Mouse (Mus musculus) retina, embryonic 14.5 days (tissue): ENCODE measurements around the gene Zfp746.

ENCODE experiments used
- DNase-seq: peaks from one replicate; pipeline ENCODE4 v3.0.0-alpha.2; 2015; ENCODE audit warnings: low spot score

Zfp746 gene

DNA sequence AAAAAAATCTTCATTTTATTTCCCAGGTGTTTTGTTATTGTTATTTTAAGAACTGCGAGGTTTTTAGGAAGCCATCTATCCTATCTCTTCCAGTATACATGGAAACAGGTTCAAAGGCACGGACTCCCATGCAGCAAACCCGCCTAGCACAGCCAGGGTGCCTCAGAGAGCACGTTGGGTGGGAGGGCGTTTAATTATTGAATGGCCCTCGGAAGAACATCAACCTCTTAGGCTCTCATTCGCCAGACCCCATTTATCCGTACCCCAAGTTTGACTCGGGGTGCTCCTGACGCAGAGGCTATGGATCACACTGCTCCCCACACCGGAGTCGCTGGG is 39.3 kb downstream of the Zfp746 start:
- DNase-seq = no peak

DNA sequence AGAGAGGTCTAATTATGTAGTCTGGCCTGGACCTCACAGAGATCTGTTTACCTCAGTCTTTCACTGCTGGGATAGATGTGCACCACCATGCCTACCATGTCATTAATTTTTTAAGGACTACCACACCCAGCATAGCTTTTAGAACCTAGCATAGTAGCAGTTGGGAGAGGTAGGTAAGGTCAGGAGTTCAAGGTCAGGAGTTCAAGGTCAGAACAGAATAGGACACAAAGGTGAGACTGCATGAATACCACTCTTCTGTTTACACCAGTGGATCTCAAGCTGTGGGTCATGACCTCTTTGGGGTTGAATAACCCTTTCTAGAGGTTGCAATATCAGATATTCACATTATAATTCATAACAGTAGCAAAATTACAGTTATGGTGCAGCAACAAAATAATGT is 53.7 kb downstream of the Zfp746 start:
- no peak for DNase-seq

DNA sequence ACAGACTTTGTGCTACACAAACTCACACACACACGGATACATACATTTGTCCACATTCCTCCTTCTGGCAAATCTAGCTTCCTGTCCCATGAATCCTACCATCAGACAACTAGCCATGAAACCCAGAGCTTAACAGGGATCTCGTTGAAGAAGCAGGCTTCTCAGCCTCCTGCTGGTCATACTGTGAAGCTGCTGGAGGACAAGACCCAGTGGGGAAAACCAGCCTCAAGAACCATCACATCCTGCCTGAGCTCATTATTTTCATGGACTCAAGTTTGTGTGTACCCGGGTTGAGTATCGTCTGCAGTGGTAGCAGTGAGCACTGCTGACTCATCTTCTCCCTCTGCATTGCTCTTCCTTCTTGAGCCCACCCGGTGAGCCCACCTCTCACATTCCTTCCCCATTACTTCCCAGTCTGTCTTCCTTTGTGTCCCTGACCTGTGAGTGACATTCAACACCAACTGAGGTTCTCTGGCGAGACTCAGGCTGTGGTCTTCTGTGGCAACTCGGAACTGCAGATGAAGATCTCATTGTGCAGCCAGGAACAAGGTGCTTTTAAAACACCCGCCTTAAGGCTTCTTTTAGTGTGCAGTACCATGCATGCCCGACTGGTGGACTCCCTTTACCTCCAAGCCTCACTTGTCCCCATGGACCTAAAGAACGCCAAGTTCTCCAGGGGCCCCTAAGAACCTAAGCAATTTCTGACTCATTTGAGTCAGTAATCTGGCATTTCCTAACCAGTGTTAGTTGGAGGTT is 60.3 kb downstream of the Zfp746 start:
- no peak for DNase-seq

DNA sequence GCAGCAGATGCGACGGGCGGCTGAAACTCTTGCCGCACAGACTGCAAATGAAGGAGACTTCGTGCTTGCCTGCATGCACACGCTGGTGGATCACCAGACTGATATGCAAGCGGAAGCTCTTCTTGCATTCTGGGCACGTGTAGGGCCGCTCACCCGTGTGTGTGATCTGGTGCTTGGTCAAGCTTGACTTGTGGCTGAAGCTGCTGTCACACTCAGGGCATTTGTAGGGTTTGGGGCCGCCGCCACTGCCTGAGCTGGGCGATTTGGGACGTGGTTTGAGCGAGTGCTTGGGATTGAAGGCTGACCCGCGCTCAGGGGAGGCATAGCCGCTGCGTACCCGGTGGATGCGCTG is 61.4 kb downstream of the Zfp746 start:
- DNase-seq = no peak

DNA sequence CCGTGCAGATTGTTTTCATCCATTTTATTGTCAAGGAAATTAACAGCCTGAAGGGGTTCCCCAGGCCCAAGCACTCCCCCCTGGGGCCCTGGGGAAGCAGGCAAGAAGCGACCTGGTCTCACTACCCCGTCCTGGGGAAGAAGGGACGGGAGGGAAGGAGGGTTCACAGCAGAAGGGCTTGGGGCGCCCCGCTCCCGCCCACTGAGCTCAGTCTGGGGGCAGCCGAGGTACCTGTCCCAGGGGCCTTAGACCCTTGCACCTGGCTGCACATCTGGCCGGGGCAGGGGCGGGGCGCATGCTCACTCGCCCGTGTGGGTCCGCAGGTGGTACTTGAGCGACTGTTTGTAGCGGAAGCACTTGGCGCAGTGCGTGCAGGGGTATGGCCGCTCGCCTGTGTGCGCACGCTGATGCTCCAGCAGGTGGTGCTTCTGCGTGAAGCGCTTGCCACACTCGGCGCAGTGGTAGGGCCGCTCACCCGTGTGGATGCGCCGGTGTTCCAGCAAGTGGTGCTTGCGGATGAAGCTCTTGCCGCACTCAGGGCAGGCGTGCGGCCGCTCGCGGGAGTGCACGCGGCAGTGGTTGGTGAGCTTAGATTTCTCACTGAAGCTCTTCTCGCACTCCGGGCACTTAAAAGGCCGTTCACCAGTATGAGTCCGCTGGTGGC is 61.9 kb downstream of the Zfp746 start:
- no peak for DNase-seq

DNA sequence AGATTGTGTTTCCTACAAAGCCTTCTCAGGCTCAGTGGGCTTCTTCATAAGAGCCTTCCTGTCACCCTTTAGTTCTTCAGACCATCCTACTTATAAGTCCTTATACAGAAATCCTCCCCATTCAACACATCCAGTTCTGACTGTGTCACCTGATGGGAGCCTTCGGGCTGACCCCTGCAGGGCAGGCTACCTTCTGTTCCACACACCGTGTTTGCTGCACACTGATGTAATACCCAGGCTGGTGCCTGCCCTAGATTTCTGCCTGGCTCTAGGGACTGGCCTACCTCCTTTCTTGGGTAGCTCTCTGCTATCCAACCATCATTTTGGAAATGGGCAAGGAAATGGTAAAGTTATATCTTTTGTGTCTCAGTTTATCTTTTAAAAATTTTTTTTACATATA is 63.7 kb downstream of the Zfp746 start:
- DNase-seq = no peak

DNA sequence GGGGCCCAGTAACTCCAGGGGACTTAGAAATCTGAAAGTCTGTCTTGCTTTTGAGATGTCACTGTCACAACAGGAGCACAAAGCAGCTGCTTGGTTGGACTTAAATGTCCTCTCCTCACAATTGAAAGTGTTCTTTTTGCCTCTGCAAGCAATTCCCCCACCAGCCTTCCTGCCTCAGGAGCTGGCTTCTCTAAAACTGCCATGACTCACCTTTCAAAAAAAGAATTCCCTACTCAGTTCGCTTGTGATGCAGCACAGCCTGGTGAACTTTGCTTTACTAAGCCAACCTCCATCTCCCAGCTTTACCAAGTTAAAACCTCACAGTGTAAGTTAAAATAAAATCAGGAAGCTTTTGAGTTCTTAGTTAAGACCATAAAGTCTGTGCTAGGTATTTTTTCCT is 64.7 kb downstream of the Zfp746 start:
- no peak for DNase-seq

DNA sequence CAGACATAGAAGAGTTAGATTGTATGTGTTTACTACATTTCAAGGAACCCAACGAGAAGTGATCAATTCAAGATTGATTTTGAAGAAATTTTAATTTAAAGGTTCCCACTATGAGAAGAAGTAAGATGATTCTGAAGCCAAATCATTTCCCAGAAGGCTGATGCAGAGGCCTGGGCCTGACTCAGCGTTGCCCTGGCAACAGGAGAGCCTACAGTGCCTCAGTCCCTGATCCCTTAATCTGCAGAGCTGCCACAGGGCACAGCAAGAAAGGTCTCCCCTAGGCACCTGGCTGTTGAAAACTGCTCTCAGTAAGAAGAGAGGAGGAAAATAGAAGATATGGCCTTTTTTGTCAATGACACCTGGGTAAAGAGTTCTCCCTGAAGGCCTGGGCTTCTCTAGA is 66.4 kb downstream of the Zfp746 start:
- DNase-seq = no peak

DNA sequence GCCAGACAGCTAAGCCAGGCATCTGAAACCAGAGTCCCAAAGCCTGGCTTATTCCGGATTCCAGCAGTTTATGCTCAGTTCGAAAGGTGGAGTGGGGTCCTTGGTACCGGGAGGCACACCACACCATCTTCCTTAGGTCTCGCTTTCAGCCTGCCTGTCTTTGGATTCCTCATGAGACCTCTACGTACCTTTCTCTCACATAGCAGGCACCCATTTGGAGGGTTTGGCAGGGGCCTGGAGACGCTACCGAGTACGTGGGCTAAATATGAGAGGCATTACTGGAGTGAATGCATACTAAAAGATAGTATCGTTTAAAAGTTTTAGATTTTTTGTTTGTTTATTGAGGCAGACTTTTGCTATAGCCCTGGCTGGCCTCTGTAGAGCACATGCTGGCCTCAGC is 69.6 kb downstream of the Zfp746 start:
- DNase-seq = no peak

DNA sequence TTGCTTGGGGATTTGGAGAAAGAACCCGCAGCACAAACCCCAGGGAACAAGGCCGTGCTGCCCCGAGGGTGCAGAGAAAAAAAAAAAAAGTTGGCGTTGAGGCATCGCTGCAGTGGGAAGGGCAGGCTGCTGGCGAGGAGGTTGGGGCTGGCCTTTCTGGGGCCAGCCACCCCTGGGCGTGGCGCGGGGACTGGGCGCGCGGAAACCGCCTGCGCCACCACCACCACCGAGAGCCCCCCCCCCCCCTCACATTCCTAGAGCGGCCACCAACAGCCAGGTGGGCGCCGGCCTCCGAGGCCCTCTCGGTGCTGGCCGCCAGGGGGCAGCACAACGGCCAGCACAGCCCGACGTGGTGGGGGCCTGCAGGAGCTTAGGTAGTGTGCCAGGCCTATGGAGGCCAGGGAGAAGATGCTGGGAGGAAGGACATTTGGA is 70.3 kb downstream of the Zfp746 start:
- DNase-seq = peak; percentile 77
